Mouse (Mus musculus) brown adipose tissue, adult 24 weeks (tissue): ENCODE data around the gene Kmt2e. TPM values are rescaled to one million over a fixed set of nuclear protein-coding genes. Genes with fewer than 3 reads are reported as not detected.
"Not testable (repeated sequence)": the region's sequence is repeated elsewhere in the genome, so short reads cannot be mapped to it uniquely, and the experiment has no call there.

Experiments used
- H3K27ac ChIP-seq: fragments of 200-500 bp; replicated peaks from 2 replicates; pipeline ENCODE4 v1.5.1; 2012; ENCODE audit warnings: low read depth, mild to moderate bottlenecking, low read length
- H3K4me1 ChIP-seq: fragments of 200-500 bp; 2 replicates; pipeline ENCODE4 v1.6.1; 2012; ENCODE audit warnings: low read length, mixed read lengths; ENCODE audit not compliant: control insufficient read depth, insufficient read depth, insufficient read length
- H3K4me3 ChIP-seq: fragments of 200-500 bp; 2 replicates; pipeline ENCODE4 v1.5.1; 2012; ENCODE audit warnings: low read depth, mild to moderate bottlenecking, low read length, moderate library complexity; ENCODE audit not compliant: insufficient read depth
- polyA plus RNA-seq: library from polyadenylated mRNA; stranded (reverse); fragments of >200 nt; gene quantifications from 2 replicates; pipeline ENCODE4 v1.2.4, GENCODE M21; 2012; ENCODE audit not compliant: missing spikeins, insufficient read depth, insufficient read length

The Kmt2e gene
- polyA plus RNA-seq, 1 experiment = 35.5 TPM

DNA sequence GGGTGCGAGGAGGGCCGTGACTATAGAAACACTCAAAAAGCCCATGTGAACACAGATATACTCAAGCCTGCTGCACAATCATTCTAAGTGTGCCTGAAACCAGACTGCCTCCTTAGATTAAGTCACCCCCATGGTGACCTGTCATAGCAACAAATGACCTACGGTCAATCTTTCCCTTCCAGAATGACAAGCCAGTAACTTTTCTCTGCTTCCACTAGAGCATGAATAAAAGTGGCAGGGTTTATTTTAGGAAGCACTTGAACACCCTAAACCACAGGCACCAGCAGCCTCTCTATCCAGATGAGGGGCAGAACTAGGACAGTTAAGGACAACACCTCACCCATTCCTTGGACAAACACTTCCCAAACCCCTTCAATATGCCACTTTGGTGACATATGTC, 85.4 kb downstream of the Kmt2e start:
- Histone ChIP-seq H3K4me1 (0 out of 2 replicates have a peak, but pooled peaks cover 3% of the 10 kb centered on the region), H3K27ac (no peak overlapping the region), H3K4me3 (no peak overlapping the region)

DNA sequence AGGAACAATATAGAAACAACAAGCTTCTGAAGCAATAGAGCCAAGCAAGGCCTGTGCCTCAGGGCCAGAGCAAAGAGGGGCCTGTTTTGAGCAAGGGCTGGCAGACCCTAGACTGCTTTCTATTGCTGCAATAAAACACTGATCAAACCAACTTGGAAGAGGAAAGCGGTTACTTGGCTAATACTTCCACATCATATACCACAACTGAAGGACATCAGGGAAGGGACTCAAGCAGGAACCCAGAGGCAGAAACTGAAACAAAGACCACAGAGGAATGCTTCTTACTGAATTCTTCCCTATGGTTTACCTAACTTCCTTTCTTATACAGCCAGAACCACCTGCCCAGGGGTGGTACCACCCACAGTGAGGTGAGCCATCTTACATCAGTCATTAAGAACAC, 87.4 kb downstream of the Kmt2e start:
- Histone ChIP-seq H3K27ac (no peak overlapping the region), H3K4me3 (no peak overlapping the region), H3K4me1 (0 out of 2 replicates have a peak, but pooled peaks cover 3% of the 10 kb centered on the region)

DNA sequence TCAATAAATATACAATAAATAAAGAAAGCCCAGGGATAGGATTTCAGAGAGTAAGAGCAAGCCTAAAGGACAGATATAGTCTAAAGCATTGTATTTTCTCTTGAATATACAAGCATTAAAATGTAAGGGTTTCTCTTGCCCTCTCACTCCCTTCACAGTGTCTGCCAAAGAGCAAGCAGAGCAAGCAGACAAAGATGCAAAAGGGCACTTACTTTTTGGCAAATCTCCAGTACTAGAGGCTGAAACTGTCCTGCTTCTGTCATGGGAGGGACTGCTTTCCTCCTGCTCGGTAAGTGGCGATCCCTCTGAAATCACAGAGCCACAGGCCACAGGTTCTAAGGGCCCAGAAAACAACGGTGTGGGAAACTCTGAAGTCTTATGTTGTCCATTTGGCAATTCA, 89.7 kb downstream of the Kmt2e start:
- Histone ChIP-seq H3K4me1 (0 out of 2 replicates have a peak, but pooled peaks cover 4% of the 10 kb centered on the region), H3K27ac (no peak overlapping the region), H3K4me3 (no peak overlapping the region)

DNA sequence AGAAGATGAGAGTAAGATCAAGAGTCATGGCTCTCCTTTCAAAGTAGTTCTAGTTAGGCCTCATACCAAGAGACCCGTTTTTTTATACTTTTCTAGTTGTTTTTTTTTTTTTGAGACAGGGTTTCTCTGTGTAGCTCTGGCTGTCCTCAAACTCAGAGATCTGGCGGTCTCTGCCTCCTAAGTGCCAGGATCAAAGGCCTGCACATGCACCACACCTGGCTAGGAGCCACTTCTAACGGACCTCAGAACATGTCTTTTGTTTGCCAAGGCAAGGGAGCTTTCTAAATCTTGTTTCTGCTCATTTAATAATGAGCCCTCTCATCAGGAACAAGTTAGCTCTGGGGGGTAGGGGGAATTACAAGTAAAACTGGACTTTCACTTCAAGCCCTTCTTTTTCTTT, 90.4 kb downstream of the Kmt2e start:
- Histone ChIP-seq H3K27ac (no peak overlapping the region), H3K4me1 (0 out of 2 replicates have a peak, but pooled peaks cover 4% of the 10 kb centered on the region), H3K4me3 (no peak overlapping the region)

DNA sequence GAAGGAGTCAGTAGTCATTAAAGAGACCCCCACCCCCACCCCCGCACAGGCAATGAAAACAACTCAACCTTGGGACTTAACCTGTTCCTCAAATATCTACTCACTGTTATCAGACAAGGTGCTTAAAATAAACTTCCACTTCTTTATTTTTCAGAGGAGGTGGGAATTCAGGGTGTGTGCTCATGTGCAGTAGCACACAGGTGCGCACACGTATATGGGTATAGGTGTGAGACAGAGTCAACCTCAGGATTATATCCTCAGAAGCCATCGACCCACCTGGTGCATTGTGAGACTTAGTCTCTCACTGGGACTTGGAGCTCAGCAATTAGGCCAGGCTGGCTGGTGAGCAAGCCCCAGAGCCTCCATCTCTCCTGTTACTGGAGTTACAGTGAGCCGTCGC, 96.9 kb downstream of the Kmt2e start:
- Histone ChIP-seq H3K4me3 (no peak overlapping the region), H3K27ac (no peak overlapping the region), H3K4me1 (0 out of 2 replicates have a peak, but pooled peaks cover 2% of the 10 kb centered on the region)

DNA sequence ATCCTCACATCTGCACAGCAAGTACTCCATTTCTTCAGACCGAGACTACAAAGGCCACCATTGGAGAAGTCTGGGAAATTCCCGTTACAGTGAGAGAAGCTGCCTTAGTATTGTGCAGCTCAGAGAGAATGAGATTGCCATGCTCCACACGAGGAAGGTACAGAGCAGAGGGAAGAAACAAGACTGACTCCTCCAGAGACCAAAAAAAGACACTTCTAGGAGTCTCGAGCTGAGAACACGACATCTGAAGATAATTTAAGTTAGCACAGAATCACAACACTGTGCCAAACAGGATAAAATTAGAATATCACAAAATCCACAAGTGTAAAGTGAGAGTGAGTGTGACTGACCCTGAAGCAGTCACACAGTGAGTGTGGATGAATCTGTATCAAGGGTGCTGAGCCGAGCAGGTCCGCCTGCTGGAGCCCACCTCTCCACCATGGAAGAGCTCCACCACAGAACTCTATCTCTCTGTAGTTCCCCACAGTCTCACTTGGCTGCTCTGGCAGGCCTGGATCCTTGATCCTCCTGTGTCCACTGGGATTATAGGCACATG, 97.4 kb downstream of the Kmt2e start:
- H3K4me3 ChIP-seq = no peak overlapping the region
- no peak overlapping the region for H3K27ac ChIP-seq
- H3K4me1 ChIP-seq = 0 out of 2 replicates have a peak, but pooled peaks cover 2% of the 10 kb centered on the region

DNA sequence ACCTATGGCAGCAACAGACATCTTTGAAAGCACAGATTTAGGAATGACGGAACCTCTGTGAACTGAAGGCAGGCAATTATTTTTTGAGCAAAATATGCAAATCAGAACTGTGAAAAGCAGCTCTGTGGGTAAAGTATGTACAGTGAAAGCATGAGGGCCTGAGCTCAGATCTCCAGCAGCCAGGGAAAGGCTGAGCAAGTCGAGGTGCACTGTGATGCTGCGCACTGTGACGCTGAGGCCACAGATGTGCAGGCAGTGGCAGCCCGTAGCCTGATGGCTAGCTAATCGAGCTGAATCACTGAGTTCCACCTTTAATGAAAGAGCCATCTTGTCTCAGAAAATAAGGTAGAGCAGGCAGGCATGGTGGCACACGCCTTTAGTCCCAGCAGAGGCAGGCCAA, 101.5 kb downstream of the Kmt2e start:
- Histone ChIP-seq H3K4me1 (no peaks in the 10 kb centered on the region), H3K27ac (no peak overlapping the region), H3K4me3 (no peak overlapping the region)

DNA sequence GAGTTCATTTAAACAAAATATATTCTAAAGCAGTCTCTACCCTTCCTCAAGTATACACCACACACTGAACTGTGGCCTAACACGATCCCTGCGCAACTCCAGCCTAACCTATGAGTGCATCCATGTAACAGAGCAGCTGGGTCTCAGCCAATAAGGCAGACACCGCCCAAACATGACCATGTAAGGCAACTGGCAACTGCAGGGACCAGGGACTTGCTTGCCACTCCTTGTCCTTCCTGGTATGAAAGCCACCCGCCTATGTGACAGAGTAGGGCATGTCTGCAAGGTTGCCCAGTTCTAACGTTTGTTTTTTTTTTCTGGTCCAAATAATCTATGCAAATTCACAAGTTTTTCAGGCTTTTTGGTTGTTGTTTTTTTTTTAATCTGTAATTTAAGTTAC, 117.4 kb downstream of the Kmt2e start:
- no peaks in the 10 kb centered on the region for H3K4me1 ChIP-seq
- H3K27ac ChIP-seq = no peak overlapping the region
- H3K4me3 ChIP-seq = no peak overlapping the region

DNA sequence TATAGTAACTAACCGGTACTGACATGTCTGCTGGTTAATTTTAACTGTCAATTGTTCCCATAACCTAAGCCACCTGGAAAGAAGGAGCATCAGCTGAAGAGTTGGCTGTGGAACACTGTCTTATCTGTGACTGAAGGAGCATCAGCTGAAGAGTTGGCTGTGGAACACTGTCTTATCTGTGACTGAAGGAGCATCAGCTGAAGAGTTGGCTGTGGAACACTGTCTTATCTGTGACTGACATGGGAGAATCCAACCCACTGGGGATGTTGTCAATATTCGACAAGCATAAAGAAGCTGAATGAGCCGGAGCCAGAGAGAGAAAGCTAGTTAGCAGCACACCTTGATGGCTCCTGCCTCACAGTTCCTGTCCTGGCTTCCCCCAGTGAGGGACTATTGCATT, 119.1 kb downstream of the Kmt2e start:
- H3K4me3 ChIP-seq, H3K27ac ChIP-seq, H3K4me1 ChIP-seq: not testable (repeated sequence)
